Mouse (Mus musculus) megakaryocyte progenitor cell, adult 5-6 weeks (primary cell): ENCODE results near the gene Phb2. TPM values are rescaled to one million over a fixed set of nuclear protein-coding genes. Genes with fewer than 3 reads are reported as not detected.
"Not testable (repeated sequence)": the region's sequence is repeated elsewhere in the genome, so short reads cannot be mapped to it uniquely, and the experiment has no call there.

Source experiments
- ATAC-seq: replicated peaks from 2 replicates; pipeline ENCODE4 v1.8.0; 2016; ENCODE audit warnings: mild to moderate bottlenecking, moderate TSS enrichment, inconsistent platforms; ENCODE audit not compliant: poor library complexity
- total RNA-seq, 2 experiments: library from RNA; stranded (forward) in 1 of 2; stranded (reverse) in 1 of 2; fragments of 157-497, 149-512 nt in 1 of 2; fragments of 200-1000 nt in 1 of 2; gene quantifications; 2 replicates each; pipeline versions ENCODE4 v1.2.3 to v1.2.4; 2015 to 2017

Gene Phb2
- 229 and 271 TPM in 2 replicates for total RNA-seq (2015)
- 335 and 374 TPM in 2 replicates for total RNA-seq (2017)

GRCm38 (mm10) chr6:124711824-124712782 lies at the start of gene Phb2, which contains the start of gene Emg1:
TSS of gene Phb2 (plus strand) at chr6:124712336.
TSS of gene Emg1 (minus strand) at chr6:124712178.
- peak; percentile 90 for ATAC-seq

GRCm38 (mm10) chr6:124662477-124663423 lies 49.4 kb upstream of the Phb2 start, which contains the start of gene Lpcat3:
TSS of gene Lpcat3 (plus strand) at chr6:124663027.
- peak; percentile 87 for ATAC-seq

- ATAC-seq: no peak
These were observed 48.7 kb upstream of the Phb2 start for GRCm38 (mm10) chr6:124663424-124663795.

GRCm38 (mm10) chr6:124664256-124664655 lies 47.9 kb upstream of the Phb2 start:
- ATAC-seq: no peak

- ATAC-seq: no peak
These were observed 47.1 kb upstream of the Phb2 start for GRCm38 (mm10) chr6:124665011-124665410.

- ATAC-seq: peak; percentile 32
These were observed 42.8 kb upstream of the Phb2 start for GRCm38 (mm10) chr6:124669234-124669859.

DNA sequence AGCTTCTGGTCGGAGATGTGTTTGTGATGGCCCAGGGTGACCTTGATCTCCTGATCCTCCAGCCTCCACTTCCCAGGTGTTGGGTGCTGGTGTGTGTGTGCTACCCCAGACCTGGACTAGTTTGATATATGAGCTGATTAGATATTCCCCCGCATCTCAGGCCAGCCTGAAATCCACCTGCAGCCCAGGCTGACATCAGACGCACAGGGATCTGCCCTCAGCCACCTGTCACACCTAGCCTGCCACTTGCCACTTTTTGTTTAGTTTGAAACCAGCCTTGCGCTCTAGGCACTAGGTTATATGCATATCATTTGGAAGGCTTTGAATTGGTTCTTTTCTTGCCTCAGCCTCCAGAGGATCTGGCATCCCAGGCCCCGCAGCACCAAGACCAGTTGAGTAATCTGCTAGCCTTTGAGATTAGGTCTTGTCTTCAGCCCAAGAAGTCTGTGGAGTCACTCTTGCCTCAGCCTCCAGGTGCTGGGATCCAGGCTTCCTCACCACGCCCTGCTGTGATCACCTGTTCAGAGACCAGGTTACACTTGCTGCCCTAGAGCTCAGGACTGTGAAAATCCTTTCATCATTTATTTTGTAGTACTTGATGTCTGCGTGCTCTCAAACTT lies 41.7 kb upstream of the Phb2 start:
- ATAC-seq: no peak

GRCm38 (mm10) chr6:124672100-124672499 lies 40.0 kb upstream of the Phb2 start:
- 0 out of 2 replicates have a peak, but pooled peaks have one; percentile 42 for ATAC-seq

GRCm38 (mm10) chr6:124673619-124674018 lies 38.5 kb upstream of the Phb2 start:
- no peak for ATAC-seq

DNA sequence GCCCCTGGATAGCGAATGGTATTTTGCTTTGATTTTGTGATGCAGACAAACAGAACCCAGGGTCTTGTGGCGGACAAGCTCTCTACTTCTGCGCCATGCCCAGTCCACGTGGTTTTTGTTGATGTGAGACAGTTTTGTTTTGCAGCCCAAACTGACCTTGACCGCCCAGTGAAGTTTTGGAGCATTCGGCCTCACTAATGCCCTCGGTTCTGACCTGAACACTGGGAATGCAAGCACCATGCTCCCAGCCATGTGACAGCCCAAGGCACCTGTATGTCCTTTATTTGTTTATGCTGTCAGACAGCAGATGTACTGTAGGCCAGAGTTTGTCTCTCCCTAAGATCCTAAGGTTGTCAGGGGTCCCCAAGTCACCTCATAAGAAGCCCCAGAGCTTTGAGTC lies 37.5 kb upstream of the Phb2 start:
- no peak for ATAC-seq

- ATAC-seq: no peak
These were observed 36.0 kb upstream of the Phb2 start for GRCm38 (mm10) chr6:124676171-124676570.

DNA sequence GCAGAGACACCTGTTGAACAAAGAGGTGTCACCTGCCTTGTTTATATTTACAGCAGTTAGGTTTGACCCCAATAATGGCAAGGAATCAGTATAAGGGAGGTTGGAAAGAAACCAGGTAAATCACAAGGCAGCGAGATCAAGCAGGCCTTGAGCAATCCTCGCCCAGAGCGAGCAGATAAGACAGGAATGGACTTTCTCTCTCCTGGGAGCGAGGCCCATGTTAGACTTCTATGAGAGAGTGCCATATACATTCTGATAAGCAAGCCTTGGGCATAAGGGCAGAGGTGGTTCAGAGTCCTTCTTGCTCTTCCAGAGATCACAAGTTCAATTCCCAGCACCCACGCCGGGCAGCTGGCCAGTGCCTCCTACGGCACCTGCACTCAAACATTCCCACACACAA lies 33.4 kb upstream of the Phb2 start:
- ATAC-seq: no peak

- ATAC-seq: no peak
These were observed 32.6 kb upstream of the Phb2 start for GRCm38 (mm10) chr6:124679486-124679885.

GRCm38 (mm10) chr6:124682291-124682690 lies 29.8 kb upstream of the Phb2 start:
- ATAC-seq: not testable (repeated sequence)

GRCm38 (mm10) chr6:124683591-124684417 lies 28.3 kb upstream of the Phb2 start:
- ATAC-seq: peak; percentile 35

DNA sequence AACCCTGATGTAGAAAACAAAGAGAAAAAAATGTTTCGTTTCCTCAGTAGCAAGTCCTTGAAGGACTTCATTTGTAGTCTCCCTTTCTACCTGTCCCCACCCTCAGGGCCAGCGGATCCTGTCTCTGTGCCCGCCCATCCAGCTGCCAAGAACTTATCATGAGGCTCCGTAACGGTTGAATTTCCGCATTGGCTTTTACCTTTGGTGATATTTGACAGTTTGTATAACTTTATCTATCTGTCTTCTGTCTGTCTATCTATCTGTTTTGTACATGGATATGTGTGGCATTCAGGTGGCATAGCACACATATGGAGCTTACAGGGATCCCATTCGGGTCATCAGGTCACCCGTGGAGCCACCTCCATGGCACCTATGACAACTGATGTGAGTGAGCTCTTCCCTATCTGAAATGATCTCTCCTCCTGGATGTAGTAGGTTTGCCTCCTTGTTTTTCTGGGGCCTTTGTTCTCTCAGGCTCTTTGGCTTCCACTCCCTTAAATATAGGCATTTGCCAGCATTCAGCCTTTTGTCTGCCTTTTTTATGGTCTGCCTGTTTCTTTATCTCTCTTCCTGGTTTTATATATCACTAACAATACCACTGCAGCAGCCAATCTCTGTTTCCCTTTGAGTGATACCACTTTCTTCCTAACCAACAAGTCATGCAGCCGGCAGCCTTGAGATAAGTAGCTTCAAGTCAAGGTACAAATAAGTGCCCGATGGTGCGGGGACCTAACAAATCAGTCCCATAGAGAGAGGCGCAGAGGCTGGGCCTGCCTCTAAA lies 26.3 kb upstream of the Phb2 start:
- peak; percentile 74 for ATAC-seq

GRCm38 (mm10) chr6:124686644-124687043 lies 25.5 kb upstream of the Phb2 start:
- ATAC-seq: not testable (repeated sequence)

DNA sequence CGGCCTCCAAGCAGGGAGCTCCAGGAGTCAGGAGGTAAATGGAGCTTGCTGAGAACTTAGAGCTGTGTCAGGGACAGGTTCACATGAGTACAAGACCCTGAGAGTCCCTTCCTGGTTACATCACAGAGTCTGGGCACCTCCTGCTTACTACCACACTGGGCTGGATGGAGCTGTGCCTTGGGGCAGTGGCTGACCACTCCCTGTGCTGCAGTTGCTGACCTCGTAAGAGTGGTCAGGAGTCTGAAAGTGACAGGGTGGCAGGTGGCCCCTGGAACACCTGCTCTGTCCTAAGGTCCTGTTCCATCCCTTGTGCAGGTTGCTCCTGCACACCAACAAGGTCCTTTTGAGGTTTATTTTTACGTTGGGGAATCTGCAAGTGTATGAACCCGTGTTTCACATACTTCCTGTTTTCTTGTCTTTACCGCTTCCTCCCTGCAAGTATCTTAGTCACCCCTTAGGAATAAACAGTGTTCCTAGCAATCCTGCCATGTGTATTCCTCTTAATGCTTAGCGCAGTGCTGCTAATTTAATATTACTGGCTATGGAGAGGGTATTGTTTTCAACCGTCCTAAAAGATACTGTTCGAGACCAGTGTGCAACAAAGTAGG lies 23.9 kb upstream of the Phb2 start:
- ATAC-seq: peak; percentile 28
